17 mouse cellular contexts compared by ENCODE assay signal in genomic region chr16:42911326-42911725, GRCm38 (mm10). TPM values are rescaled to one million over a fixed set of nuclear protein-coding genes. Genes with fewer than 3 reads are reported as not detected.
A peak's percentile ranks its signal among the peaks of the same experiment; 100 is the strongest.
DNase-seq lines count a peak whose midpoint lies in the region; ATAC-seq and TF ChIP-seq lines count a peak whose summit lies in the region.
"Had no signal": no experiment of that assay in that cellular context is flagged by ENCODE, and none has a peak within 500 bp of the region (broad histone marks: within the 10 kb centered on the region; RNA-seq: fewer than 3 reads in every experiment).

No protein-coding gene starts in this region.

- no peak for ATAC-seq in heart, embryonic 16.5 days (replicated peaks; ENCODE audit: extremely low read depth, insufficient read depth, low FRiP score)
- ATAC-seq: forebrain, postnatal 0 days; inflammation-experienced regulatory T-cells, adult 6 months had no signal

- H3K9me3 ChIP-seq in heart, embryonic 16.5 days (replicated peaks; ENCODE audit: control insufficient read depth, low read length): no peaks in the 10 kb centered on the region
- H3K9me3 ChIP-seq: embryonic facial prominence, embryonic 10.5 days; heart, embryonic 10.5 days; hindbrain, embryonic 10.5 days; neural tube, embryonic 13.5 days had no signal

- H3K36me3 ChIP-seq in heart, embryonic 16.5 days (ENCODE audit: control insufficient read depth, insufficient read depth): no peaks in the 10 kb centered on the region
- no peaks in the 10 kb centered on the region for H3K36me3 ChIP-seq in myocyte (ENCODE audit: control insufficient read depth, insufficient read depth)
- H3K36me3 ChIP-seq: embryonic facial prominence, embryonic 10.5 days; heart, embryonic 10.5 days; hindbrain, embryonic 10.5 days; neural tube, embryonic 13.5 days had no signal

- intact Hi-C loops in left cerebral cortex, adult 2 months (cut with DNase I): loop anchor here (5.0 to 10.0 kb wide), 4 partner anchors 253 to 719 kb away; no protein-coding TSS in a partner anchor

- peak overlapping the region; percentile 48; the same call in 1 of the 2 replicates for H3K27ac ChIP-seq in heart, embryonic 16.5 days (ENCODE audit: low read length)
- peak overlapping the region; percentile 60; the same call in 1 of the 2 replicates for H3K27ac ChIP-seq in left cerebral cortex, adult 2 months
- H3K27ac ChIP-seq: embryonic facial prominence, embryonic 10.5 days; heart, embryonic 10.5 days; hindbrain, embryonic 10.5 days; neural tube, embryonic 13.5 days had no signal

- WGBS in heart, embryonic 16.5 days: 81% methylated on average over 4 of the region's 4 CpGs

- TF ChIP-seq POLR2A in myocyte (IDR thresholded peaks at IDR 0.05; ENCODE audit: insufficient read length, low read depth): no peak

- no peaks in the 10 kb centered on the region for H3K79me2 ChIP-seq in myocyte (ENCODE audit: control insufficient read depth, insufficient read depth)

- peak; percentile 38 to 84 for DNase-seq in adrenal gland, adult (ENCODE audit: inconsistent age in 2 of 2, low spot score in 1 of 2)
- DNase-seq in adrenal gland, postnatal 36 days: no peak
- DNase-seq in heart, adult 18-20 months: no peak
- no peak for DNase-seq in left cerebral cortex, adult 2 months (ENCODE audit: extremely low spot score in 1 of 2, low spot score in 2 of 2)
- no peak for DNase-seq in left cerebral cortex, adult 9 months (ENCODE audit: low spot score in 2 of 2)
- no peak for DNase-seq in layer of hippocampus, adult 9-11 months
- DNase-seq: forebrain, postnatal 0 days; thymus, adult 2 months had no signal

- H3K4me2 ChIP-seq in heart, embryonic 16.5 days (ENCODE audit: low read depth, low read length): no peak overlapping the region
- H3K4me2 ChIP-seq in myocyte (ENCODE audit: low read depth): peak overlapping the region; percentile 13
- H3K4me2 ChIP-seq: liver, embryonic 11.5 days; neural tube, embryonic 13.5 days had no signal

- no peak overlapping the region for H3K4me3 ChIP-seq in heart, embryonic 16.5 days (ENCODE audit: low read length)
- no peak overlapping the region for H3K4me3 ChIP-seq in left cerebral cortex, adult 2 months
- H3K4me3 ChIP-seq in myocyte: no peak overlapping the region
- H3K4me3 ChIP-seq: embryonic facial prominence, embryonic 10.5 days; erythroblast, embryonic 14.5 days; heart, embryonic 10.5 days; hindbrain, embryonic 10.5 days; neural tube, embryonic 13.5 days had no signal

- no peak for TF ChIP-seq CTCF in left cerebral cortex, adult 2 months (IDR thresholded peaks at IDR 0.05)

- H3K27me3 ChIP-seq in heart, embryonic 16.5 days (ENCODE audit: control insufficient read depth, insufficient read depth, low read length): no peaks in the 10 kb centered on the region
- H3K27me3 ChIP-seq in myocyte (ENCODE audit: control insufficient read depth, insufficient read depth, insufficient read length): no peaks in the 10 kb centered on the region
- H3K27me3 ChIP-seq: neural tube, embryonic 13.5 days had no signal

- peaks cover 7% of the 10 kb centered on the region for H3K4me1 ChIP-seq in heart, embryonic 16.5 days (ENCODE audit: control insufficient read depth, insufficient read depth, low read length)

- H3ac ChIP-seq in myocyte (ENCODE audit: control insufficient read depth, insufficient read length): no peak overlapping the region

- H3K9ac ChIP-seq in heart, embryonic 16.5 days (ENCODE audit: low read length): no peak overlapping the region
- H3K9ac ChIP-seq: forebrain, postnatal 0 days; neural tube, embryonic 13.5 days had no signal

TF ChIP-seq in myocyte, 11 proteins besides CTCF, POLR2A, EP300 and RAD21:
- no peak for TF ChIP-seq MYOG (IDR thresholded peaks at IDR 0.05; ENCODE audit: control insufficient read depth in 1 of 3, insufficient read depth in 1 of 3, insufficient read length in 2 of 3, low read depth in 2 of 3)
- no peak for TF ChIP-seq E2F4 (IDR thresholded peaks at IDR 0.05; ENCODE audit: insufficient read depth)
- TF ChIP-seq REST (IDR thresholded peaks at IDR 0.05; ENCODE audit: insufficient read depth, insufficient read length): no peak
- TF ChIP-seq POLR2AphosphoS2 (IDR thresholded peaks at IDR 0.05; ENCODE audit: insufficient read length, low read depth): no peak
- TF ChIP-seq MYOD1 (IDR thresholded peaks at IDR 0.05; ENCODE audit: control insufficient read depth in 1 of 3, insufficient read length in 2 of 3, low read depth in 2 of 3): no peak
- no peak for TF ChIP-seq MAX (IDR thresholded peaks at IDR 0.05; ENCODE audit: low read depth)
- TF ChIP-seq CEBPB (IDR thresholded peaks at IDR 0.05; ENCODE audit: insufficient read depth, poor library complexity, severe bottlenecking): no peak
- no peak for TF ChIP-seq SRF (IDR thresholded peaks at IDR 0.05; ENCODE audit: control insufficient read depth, insufficient read length, low read depth)
- TF ChIP-seq TCF12 (IDR thresholded peaks at IDR 0.05; ENCODE audit: insufficient read depth, poor library complexity, severe bottlenecking): no peak
- TF ChIP-seq USF1 (IDR thresholded peaks at IDR 0.05; ENCODE audit: low read depth): no peak
- TF ChIP-seq TCF3 (IDR thresholded peaks at IDR 0.05; ENCODE audit: insufficient read length, low read depth): no peak

RNA-seq across cellular contexts. Expression of gene Zbtb20, which starts 35.6 kb away (rescaled TPM):
- total RNA-seq in adrenal gland, postnatal 36 days (2021): 100 to 1,000 TPM; 139 to 141 TPM
- 43.7 and 45.2 TPM in 2 replicates for polyA plus RNA-seq in heart, embryonic 16.5 days (2015; fragmentation: Nextera tagmentation; extraction: Ambion mirVana)
- total RNA-seq in heart, adult 18-20 months (2021): 100 to 1,000 TPM; 149 to 178 TPM
- total RNA-seq in left cerebral cortex, adult 2 months (2021): 10 to 100 TPM; 46.5 to 57.6 TPM
- polyA plus RNA-seq in myocyte (2012; fragmentation: generic; extraction: Trizol): 5.0 TPM

Comparison
In these comparisons a context has a peak if more than half of its experiments do, and no peak if none do; other contexts are left out.
1. DNase-seq: peak in adrenal gland, adult (2 of 2); none in adrenal gland, postnatal 36 days (0 of 2), heart, adult 18-20 months (0 of 2), left cerebral cortex, adult 2 months (0 of 2), left cerebral cortex, adult 9 months (0 of 2) and layer of hippocampus, adult 9-11 months (single experiment).